Mouse (Mus musculus) liver, embryonic 16.5 days (tissue): Measurements from ENCODE around the gene Syt13. TPM values are rescaled to one million over a fixed set of nuclear protein-coding genes. Genes with fewer than 3 reads are reported as not detected.
A peak's percentile ranks its signal among the peaks of the same experiment; 100 is the strongest.

Experiments
- ATAC-seq: fragments of 200-750 bp; cut with Nextera tagmentation; 2 replicates; pipeline ENCODE4 v1.8.0; 2017; ENCODE audit warnings: low read depth, mild to moderate bottlenecking, moderate number of reproducible peaks, moderate library complexity
- H3K27ac ChIP-seq: fragments of 300-500 bp; sonication (generic); 2 replicates; pipeline ENCODE4 v1.5.1; 2014; ENCODE audit warnings: mild to moderate bottlenecking, low read length
- H3K27me3 ChIP-seq: fragments of 300-500 bp; sonication (generic); 2 replicates; pipeline ENCODE4 v1.6.1; 2014; ENCODE audit warnings: low read depth, low read length, mixed read lengths; ENCODE audit not compliant: control insufficient read depth, insufficient read depth
- H3K36me3 ChIP-seq: fragments of 300-500 bp; sonication (generic); 2 replicates; pipeline ENCODE4 v1.6.1; 2014; ENCODE audit warnings: mild to moderate bottlenecking; ENCODE audit not compliant: control insufficient read depth, insufficient read depth
- H3K4me1 ChIP-seq: fragments of 300-500 bp; sonication (generic); 2 replicates; pipeline ENCODE4 v1.6.1; 2014; ENCODE audit warnings: low read depth, low read length, mixed read lengths; ENCODE audit not compliant: control insufficient read depth
- H3K4me2 ChIP-seq: fragments of 300-500 bp; sonication (generic); 2 replicates; pipeline ENCODE4 v1.6.1; 2014; ENCODE audit warnings: low read depth, low read length, mixed read lengths
- H3K4me3 ChIP-seq: fragments of 300-500 bp; sonication (generic); 2 replicates; pipeline ENCODE4 v1.5.1; 2014; ENCODE audit warnings: low read depth, mild to moderate bottlenecking, low read length
- H3K9ac ChIP-seq: fragments of 300-500 bp; sonication (generic); 2 replicates; pipeline ENCODE4 v1.6.1; 2014; ENCODE audit warnings: low read depth, low read length
- H3K9me3 ChIP-seq: fragments of 300-500 bp; sonication (generic); replicated peaks from 2 replicates; pipeline ENCODE4 v1.6.1; 2016; ENCODE audit warnings: low read length; ENCODE audit not compliant: control insufficient read depth
- WGBS: fragments of 180-500 bp; shearing (Covaris S2); extraction: QIAGEN DNeasy Blood & Tissue Kit; methylation state at CpG from one replicate; pipeline ENCODE4 v1.1.7; 2014; ENCODE audit not compliant: insufficient replicate concordance; 5-methylcytosine and 5-hydroxymethylcytosine counted together
- polyA plus RNA-seq: library from polyadenylated mRNA; unstranded; fragments of >200 nt; fragmentation: Nextera tagmentation; extraction: Ambion mirVana; gene quantifications from 2 replicates; pipeline ENCODE4 v1.2.1, GENCODE M21; 2015

Syt13 gene
- polyA plus RNA-seq, 1 experiment from 2014 or later: 0.14 TPM

DNA sequence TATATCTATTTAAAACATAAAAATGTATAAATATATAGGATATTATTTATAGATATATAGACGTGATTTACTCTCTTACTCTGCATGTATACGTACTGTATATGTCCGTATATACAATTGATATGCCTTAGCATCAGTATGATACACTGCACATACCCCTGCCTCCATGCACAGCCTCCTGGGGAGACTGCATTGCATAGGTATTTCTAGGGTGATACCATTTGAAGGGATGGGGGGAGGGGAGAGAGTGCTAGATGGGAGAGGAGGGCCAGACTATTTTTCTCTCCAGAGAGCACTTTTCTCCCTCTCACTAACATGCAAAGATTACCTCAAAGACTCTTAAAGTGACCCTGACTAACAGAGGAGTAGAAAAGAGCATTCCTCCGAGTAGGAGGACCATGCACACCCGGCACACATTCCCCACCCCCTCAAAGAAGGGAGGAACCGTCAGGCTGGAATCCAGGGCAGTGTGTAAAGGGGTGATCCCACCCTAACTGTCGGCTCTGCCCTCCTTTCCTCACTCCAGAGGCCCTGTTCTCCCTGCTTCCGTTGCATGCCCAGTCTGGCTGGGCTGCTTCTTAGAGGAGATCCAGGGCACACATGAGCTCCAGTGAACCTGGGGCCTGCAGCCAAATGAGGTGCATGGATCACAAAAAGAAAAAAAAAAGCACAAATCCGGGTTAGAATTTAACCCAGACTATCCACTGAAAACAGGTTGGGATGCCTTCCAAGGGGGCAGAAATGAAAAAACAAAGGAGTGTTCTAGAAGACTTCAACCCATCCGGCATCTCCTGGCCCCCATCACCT, 52.3 kb downstream of the Syt13 start:
- no peaks in the 10 kb centered on the region for H3K9me3 ChIP-seq
- no peak overlapping the region for H3K4me2 ChIP-seq
- no peak for ATAC-seq
- WGBS: 41% methylated on average over 10 of the region's 10 CpGs
- H3K36me3 ChIP-seq: no peaks in the 10 kb centered on the region
- H3K4me3 ChIP-seq: no peak overlapping the region
- H3K27ac ChIP-seq: no peak overlapping the region
- no peak overlapping the region for H3K9ac ChIP-seq
- no peaks in the 10 kb centered on the region for H3K27me3 ChIP-seq
- no peaks in the 10 kb centered on the region for H3K4me1 ChIP-seq

DNA sequence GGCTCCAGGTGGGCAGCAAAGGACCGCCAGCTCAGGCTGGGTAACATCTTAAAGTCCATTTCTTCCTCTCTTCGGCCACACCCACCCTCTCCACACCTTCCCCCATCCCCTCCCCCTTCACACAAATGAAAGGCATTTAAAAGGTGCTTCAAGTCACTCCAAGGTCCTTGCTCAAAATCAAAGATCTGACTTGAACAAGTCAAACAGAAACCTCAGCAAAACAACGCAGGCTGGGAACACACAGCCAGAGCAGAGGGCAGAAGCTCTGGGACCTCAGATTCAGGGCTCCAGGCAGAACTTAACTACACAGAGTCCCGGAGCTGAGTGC, 52.9 kb downstream of the Syt13 start:
- ATAC-seq: no peak
- Histone ChIP-seq H3K36me3 (peaks cover 3% of the 10 kb centered on the region; the same call in 1 of the 2 replicates), H3K27ac (no peak overlapping the region)

DNA sequence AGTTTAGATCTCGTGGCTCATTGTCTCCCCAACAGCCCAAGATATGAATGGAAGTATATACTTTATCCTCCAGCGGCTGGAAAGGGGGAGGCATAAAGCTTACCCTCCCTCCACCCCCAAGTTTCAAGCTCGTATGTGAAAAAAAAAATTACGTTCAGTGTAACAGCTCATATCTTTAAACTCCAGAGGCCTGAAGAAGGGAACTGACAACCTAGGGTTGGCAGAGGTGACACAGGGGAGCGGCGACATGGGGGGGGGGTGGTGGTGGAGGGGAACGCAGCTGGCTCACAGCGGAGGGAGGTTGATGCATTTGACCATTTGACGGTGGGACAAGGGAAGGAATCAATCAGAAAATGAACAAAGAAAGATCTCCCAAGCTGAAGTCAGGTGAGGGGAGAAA, 56.2 kb downstream of the Syt13 start:
- ATAC-seq: no peak
- peaks cover 7% of the 10 kb centered on the region for H3K36me3 ChIP-seq
- no peaks in the 10 kb centered on the region for H3K9me3 ChIP-seq
- no peaks in the 10 kb centered on the region for H3K4me1 ChIP-seq
- H3K4me2 ChIP-seq: no peak overlapping the region
- H3K27ac ChIP-seq: no peak overlapping the region
- no peak overlapping the region for H3K4me3 ChIP-seq
- no peak overlapping the region for H3K9ac ChIP-seq
- no peaks in the 10 kb centered on the region for H3K27me3 ChIP-seq
- WGBS: 19% methylated on average over 9 of the region's 9 CpGs

More for the DNA sequence above, 52.9 kb downstream of the Syt13 start:
- no peaks in the 10 kb centered on the region for H3K9me3 ChIP-seq
- H3K9ac ChIP-seq: no peak overlapping the region
- no peaks in the 10 kb centered on the region for H3K27me3 ChIP-seq
- 60% methylated on average over 4 of the region's 4 CpGs for WGBS
- no peaks in the 10 kb centered on the region for H3K4me1 ChIP-seq
- no peak overlapping the region for H3K4me2 ChIP-seq
- H3K4me3 ChIP-seq: no peak overlapping the region

DNA sequence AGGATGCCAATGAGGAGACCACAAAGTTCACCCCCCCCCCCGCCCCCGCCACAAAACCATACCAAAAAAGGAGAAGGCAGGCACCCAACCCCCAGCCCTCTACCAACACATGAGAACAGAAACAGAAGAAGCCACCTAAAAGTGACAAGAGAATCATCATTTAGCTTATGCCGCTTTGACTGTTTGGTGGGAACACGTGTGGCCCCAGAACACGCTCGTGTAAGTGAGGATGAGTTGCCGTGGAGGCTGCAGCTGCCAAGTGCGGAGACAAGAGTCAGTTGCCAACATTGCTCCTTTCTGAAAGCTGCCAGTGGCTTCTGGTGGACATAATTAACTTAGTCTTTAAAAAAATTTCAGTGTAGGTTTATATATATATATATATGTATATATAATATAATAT, 56.6 kb downstream of the Syt13 start:
- WGBS: 53% methylated on average over 8 of the region's 8 CpGs
- no peak overlapping the region for H3K4me3 ChIP-seq
- no peak overlapping the region for H3K9ac ChIP-seq
- no peaks in the 10 kb centered on the region for H3K27me3 ChIP-seq
- no peak overlapping the region for H3K4me2 ChIP-seq
- H3K36me3 ChIP-seq: peaks cover 7% of the 10 kb centered on the region
- H3K4me1 ChIP-seq: no peaks in the 10 kb centered on the region
- ATAC-seq: no peak
- H3K9me3 ChIP-seq: no peaks in the 10 kb centered on the region
- H3K27ac ChIP-seq: no peak overlapping the region

DNA sequence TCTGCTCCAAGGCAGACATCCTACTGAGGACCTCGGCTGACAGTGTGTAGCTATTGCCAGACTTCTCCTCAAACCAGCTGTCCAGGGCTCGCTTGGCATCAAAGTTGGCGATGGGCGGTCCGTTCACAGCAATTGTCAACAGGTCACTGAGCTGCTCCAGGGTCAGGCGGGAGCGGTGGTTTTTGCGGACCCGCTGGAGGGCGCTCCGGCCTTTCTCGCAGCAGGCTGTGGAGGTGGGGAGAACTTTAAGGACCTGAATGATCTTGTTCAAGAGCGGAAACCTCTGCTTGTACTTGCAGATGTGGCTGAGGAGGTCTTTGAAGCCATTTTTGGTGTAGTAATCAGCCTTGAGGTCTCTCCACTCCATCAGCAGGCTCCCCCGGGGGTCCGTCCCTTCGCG, 57.2 kb downstream of the Syt13 start:
- 89% methylated on average over 17 of the region's 17 CpGs for WGBS
- Histone ChIP-seq H3K9ac (no peak overlapping the region), H3K4me2 (no peak overlapping the region), H3K4me3 (no peak overlapping the region), H3K36me3 (peaks cover 7% of the 10 kb centered on the region), H3K27ac (no peak overlapping the region), H3K4me1 (no peaks in the 10 kb centered on the region), H3K9me3 (no peaks in the 10 kb centered on the region), H3K27me3 (no peaks in the 10 kb centered on the region)
- ATAC-seq: no peak

DNA sequence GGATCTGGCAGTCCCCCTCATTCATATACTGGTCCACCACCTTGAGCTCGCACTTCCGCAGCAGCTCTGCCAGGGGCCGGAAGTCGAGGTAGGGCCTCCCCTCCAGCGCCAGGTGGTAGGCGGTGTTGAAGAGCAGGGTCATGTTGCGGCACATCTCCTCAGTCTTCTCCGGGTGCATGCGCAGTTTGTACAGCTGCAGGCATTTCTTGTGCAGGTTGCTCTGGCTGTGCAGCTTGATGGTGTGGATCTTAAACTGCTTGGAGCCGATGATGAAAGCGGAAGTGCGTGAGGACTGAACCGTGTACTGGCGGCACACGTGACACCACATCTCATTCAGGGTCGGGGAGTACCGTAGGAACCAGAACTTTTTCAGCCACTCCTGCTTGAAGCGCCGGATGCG, 58.7 kb downstream of the Syt13 start:
- Histone ChIP-seq H3K4me3 (no peak overlapping the region), H3K9me3 (no peaks in the 10 kb centered on the region), H3K4me1 (no peaks in the 10 kb centered on the region), H3K36me3 (peaks cover 7% of the 10 kb centered on the region), H3K27me3 (no peaks in the 10 kb centered on the region), H3K9ac (no peak overlapping the region), H3K27ac (no peak overlapping the region), H3K4me2 (no peak overlapping the region)
- WGBS: 88% methylated on average over 20 of the region's 20 CpGs
- no peak for ATAC-seq

DNA sequence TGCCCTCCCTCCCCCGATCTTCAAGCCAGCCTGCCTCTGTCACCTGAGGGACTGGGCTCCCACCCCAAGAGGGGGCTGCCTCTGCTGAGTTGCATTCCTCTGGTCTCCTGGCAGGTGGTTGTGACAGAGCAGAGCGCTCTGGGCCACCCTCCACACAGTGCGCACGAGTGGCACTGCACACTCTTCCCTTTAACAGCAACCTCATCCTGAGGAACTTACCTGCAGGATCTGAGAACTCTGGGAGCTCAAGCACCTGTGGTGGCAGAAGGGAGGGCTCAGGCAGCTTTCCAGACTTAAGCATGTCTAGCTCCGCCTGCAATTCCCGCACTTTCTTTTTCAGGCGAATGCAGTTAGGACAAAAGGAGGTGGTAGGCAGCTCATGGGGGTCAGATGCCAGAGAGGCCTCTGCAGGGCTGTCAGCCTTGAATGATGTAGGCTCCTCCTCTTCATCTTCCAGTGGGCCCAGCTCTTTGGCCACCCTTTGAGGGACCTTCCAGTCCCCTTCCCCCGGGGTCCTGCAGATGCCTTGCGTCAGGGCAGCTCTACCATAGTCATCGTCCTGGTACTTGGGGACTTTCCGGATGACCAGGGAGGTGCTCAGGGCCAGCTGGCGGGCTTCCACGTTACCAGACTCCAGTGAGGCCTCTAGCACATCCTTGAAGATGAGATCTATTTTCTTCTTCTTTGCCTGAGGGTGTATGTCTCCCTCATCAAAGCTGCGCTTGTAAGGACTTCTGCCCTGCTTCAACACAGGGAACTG, 60.3 kb downstream of the Syt13 start:
- no peak overlapping the region for H3K4me3 ChIP-seq
- H3K27me3 ChIP-seq: no peaks in the 10 kb centered on the region
- no peaks in the 10 kb centered on the region for H3K9me3 ChIP-seq
- ATAC-seq: no peak
- no peak overlapping the region for H3K27ac ChIP-seq
- H3K4me1 ChIP-seq: peaks cover under 1% of the 10 kb centered on the region; the same call in 1 of the 2 replicates
- no peak overlapping the region for H3K9ac ChIP-seq
- peaks cover 7% of the 10 kb centered on the region for H3K36me3 ChIP-seq
- no peak overlapping the region for H3K4me2 ChIP-seq
- WGBS: 76% methylated on average over 14 of the region's 14 CpGs

DNA sequence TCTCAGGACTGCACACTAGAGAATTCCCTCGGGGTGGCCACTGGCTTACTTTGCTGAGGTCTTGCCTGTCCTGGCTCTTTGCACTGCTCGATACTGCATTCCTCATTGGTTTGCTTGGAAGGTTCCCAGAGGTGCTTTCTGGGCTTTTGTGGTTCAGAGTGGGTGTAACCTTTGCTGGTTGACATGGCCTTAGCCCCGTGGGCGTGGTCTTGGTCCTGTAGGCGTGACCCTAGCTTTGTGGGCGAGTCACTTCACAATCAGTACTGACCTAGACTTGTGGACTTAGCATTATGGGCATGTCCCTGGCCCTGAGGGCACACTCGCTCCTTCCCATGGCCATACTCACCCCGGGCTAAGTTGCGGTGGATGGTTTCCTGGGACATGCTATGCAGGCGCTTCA, 65.3 kb downstream of the Syt13 start:
- peaks cover 26% of the 10 kb centered on the region for H3K4me1 ChIP-seq
- no peak overlapping the region for H3K4me3 ChIP-seq
- no peaks in the 10 kb centered on the region for H3K27me3 ChIP-seq
- WGBS: 59% methylated on average over 10 of the region's 10 CpGs
- H3K27ac ChIP-seq: no peak overlapping the region
- H3K36me3 ChIP-seq: no peaks in the 10 kb centered on the region
- H3K9me3 ChIP-seq: no peaks in the 10 kb centered on the region
- H3K9ac ChIP-seq: no peak overlapping the region
- ATAC-seq: no peak
- H3K4me2 ChIP-seq: no peak overlapping the region

DNA sequence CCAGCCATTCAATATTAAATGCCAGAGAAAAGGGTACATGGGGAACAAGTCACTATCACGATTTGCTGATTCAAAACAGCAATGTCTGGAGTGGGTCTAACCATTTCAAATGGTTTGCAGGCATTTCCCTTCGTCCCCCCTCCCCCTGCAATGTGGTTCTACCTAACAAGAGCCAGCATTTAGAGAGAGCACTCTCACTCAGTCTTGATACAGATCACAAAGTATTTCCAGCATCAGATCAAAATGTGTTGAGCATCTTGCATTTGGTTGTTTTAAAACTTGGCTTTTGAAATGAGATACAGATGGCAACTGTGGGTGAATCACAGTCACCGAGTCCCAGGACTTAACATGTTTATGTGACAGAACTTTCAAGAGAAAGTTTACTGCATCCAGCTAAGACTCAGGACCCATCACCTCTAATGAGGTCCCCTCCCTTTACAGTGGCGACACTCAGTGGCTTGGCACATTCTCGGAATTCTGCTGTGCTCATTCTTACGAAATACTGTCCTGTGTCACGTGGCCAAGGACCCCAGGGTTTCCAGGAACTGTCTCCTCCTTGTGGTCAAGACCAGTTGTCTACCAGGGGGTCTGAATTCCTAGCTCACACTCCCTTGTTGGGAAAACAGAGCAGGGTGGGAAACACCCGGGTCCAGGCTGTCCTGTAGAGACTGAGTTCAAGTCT, 67.8 kb downstream of the Syt13 start:
- H3K9ac ChIP-seq: 0 out of 2 replicates have a peak overlapping the region, but pooled peaks have one; percentile 20
- peak overlapping the region; percentile 65 for H3K27ac ChIP-seq
- no peaks in the 10 kb centered on the region for H3K36me3 ChIP-seq
- no peak overlapping the region for H3K4me3 ChIP-seq
- peaks cover 36% of the 10 kb centered on the region for H3K4me1 ChIP-seq
- WGBS: 22% methylated on average over 8 of the region's 8 CpGs
- H3K27me3 ChIP-seq: no peaks in the 10 kb centered on the region
- H3K9me3 ChIP-seq: no peaks in the 10 kb centered on the region
- no peak for ATAC-seq
- H3K4me2 ChIP-seq: peak overlapping the region; percentile 40
